Mouse (Mus musculus) intestine, postnatal 0 days (tissue): Measurements from ENCODE around the gene Rapgef1. TPM values are rescaled to one million over a fixed set of nuclear protein-coding genes. Genes with fewer than 3 reads are reported as not detected.
"Not testable (repeated sequence)": the region's sequence is repeated elsewhere in the genome, so short reads cannot be mapped to it uniquely, and the experiment has no call there.

Experiments
- ATAC-seq: fragments of 200-750 bp; cut with Nextera tagmentation; 2 replicates; pipeline ENCODE4 v1.8.0; 2017; ENCODE audit warnings: mild to moderate bottlenecking, moderate TSS enrichment, moderate library complexity
- H3K27ac ChIP-seq: fragments of 300-500 bp; sonication (generic); 2 replicates; pipeline ENCODE4 v1.5.1; 2014; ENCODE audit warnings: mild to moderate bottlenecking, low read depth, low read length, moderate library complexity
- H3K27me3 ChIP-seq: fragments of 300-500 bp; sonication (generic); replicated peaks from 2 replicates; pipeline ENCODE4 v1.6.1; 2014; ENCODE audit warnings: low read length, mixed read lengths; ENCODE audit not compliant: control insufficient read depth, insufficient read depth
- H3K36me3 ChIP-seq: fragments of 300-500 bp; sonication (generic); 2 replicates; pipeline ENCODE4 v1.6.1; 2014; ENCODE audit warnings: mild to moderate bottlenecking, moderate library complexity; ENCODE audit not compliant: control insufficient read depth, insufficient read depth
- H3K4me1 ChIP-seq: fragments of 300-500 bp; sonication (generic); replicated peaks from 2 replicates; pipeline ENCODE4 v1.6.1; 2014; ENCODE audit warnings: antibody characterized with exemption, low read length, mixed read lengths; ENCODE audit not compliant: control insufficient read depth, insufficient read depth
- H3K4me2 ChIP-seq: fragments of 300-500 bp; sonication (generic); replicated peaks from 2 replicates; pipeline ENCODE4 v1.6.1; 2014; ENCODE audit warnings: low read depth, mild to moderate bottlenecking, moderate library complexity
- H3K4me3 ChIP-seq: fragments of 300-500 bp; sonication (generic); 2 replicates; pipeline ENCODE4 v1.5.1; 2014; ENCODE audit warnings: low read depth, low read length
- H3K9ac ChIP-seq: fragments of 300-500 bp; sonication (generic); 2 replicates; pipeline ENCODE4 v1.6.1; 2014; ENCODE audit warnings: mild to moderate bottlenecking, low read depth, low read length
- H3K9me3 ChIP-seq: fragments of 300-500 bp; sonication (generic); 2 replicates; pipeline ENCODE4 v1.6.1; 2016; ENCODE audit warnings: mixed run types; ENCODE audit not compliant: control insufficient read depth
- CTCF ChIP-seq: sonication (generic); IDR thresholded peaks from 2 replicates; pipeline ENCODE4 v1.5.1; 2016; ENCODE audit warnings: low read depth, mild to moderate bottlenecking, control low read depth, antibody characterized with exemption, moderate library complexity
- WGBS: fragments of 180-500 bp; shearing (Covaris S2); extraction: QIAGEN DNeasy Blood & Tissue Kit; methylation state at CpG from one replicate; pipeline ENCODE4 v1.1.7; 2014; 5-methylcytosine and 5-hydroxymethylcytosine counted together
- polyA plus RNA-seq: library from polyadenylated mRNA; unstranded; fragments of >200 nt; fragmentation: Nextera tagmentation; extraction: Ambion mirVana; gene quantifications from 2 replicates; pipeline ENCODE4 v1.2.1, GENCODE M21; 2015

Gene Rapgef1
- polyA plus RNA-seq, 1 experiment from 2014 or later, result 6.1 TPM

DNA sequence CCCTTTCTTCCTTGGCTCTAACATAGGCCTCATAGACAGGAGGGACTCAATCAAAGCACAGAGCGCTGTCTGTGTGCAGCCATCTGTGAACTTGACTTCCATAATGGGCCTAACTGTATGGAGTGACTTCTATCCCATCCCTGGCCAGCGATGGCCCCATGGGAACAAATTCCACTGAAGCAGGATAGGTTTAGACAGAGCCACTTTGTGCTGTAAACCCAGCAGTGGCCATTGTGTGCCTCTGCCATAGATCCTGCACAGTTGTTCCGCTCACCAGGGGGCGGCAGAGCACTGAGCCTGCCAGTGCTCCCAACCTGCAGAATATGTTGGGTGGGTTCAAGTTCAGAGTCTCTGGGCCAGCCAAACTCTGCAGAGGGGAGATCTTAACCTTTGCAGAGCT lies 88.2 kb downstream of the Rapgef1 start:
- Histone ChIP-seq H3K36me3 (peaks cover 71% of the 10 kb centered on the region), H3K9me3 (no peaks in the 10 kb centered on the region), H3K9ac (no peak overlapping the region), H3K27ac (no peak overlapping the region), H3K4me3 (no peak overlapping the region), H3K27me3 (no peaks in the 10 kb centered on the region), H3K4me2 (no peak overlapping the region), H3K4me1 (no peaks in the 10 kb centered on the region)
- peak; percentile 66 for TF ChIP-seq CTCF
- 85% methylated on average over 4 of the region's 4 CpGs for WGBS
- no peak for ATAC-seq

DNA sequence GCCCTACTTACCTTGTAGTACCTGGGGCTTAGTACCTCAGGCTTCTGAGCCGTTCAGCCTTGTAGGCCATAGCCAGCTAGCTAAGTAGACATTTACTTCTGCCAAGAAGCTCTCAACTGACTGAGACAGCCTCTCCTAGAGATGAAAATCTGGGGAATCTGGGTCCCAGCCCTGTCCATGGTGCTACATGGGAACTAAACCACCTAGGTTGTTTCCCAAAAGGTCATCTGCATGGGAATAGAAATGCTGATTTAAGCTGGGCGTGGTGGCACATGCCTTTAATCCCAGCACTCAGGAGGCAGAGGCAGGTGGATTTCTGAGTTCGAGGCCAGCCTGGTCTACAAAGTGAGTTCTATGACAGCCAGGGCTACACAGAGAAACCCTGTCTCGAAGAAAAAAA lies 88.7 kb downstream of the Rapgef1 start:
- not testable (repeated sequence) for H3K9me3 ChIP-seq, H3K9ac ChIP-seq, H3K27me3 ChIP-seq, H3K27ac ChIP-seq, H3K4me1 ChIP-seq, H3K4me3 ChIP-seq, ATAC-seq, H3K4me2 ChIP-seq
- H3K36me3 ChIP-seq, result peaks cover 67% of the 10 kb centered on the region
- WGBS, result 91% methylated on average over 4 of the region's 4 CpGs

DNA sequence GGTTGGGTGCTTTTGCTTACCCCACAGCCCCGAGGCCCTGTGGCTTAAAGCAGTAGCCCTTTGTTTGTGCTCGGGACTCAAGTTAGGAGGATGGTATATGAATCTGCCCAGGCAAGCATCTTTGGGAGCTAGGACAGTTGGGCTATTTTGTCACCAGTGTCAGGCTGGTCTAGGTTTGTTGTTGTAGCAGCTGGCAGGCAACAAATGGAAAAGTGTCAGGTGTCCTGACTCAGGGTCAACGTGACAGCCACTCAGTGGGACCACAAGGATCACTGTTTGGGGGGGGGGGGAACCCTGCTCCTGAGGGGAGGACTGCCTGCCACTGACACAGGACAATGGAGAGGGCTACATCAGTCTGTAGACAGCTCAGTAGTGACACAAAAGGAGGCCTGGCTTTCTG lies 91.5 kb downstream of the Rapgef1 start:
- no peak for ATAC-seq
- WGBS, result 65% methylated on average over 3 of the region's 3 CpGs
- Histone ChIP-seq H3K27me3 (no peaks in the 10 kb centered on the region), H3K4me3 (no peak overlapping the region), H3K27ac (no peak overlapping the region), H3K9ac (no peak overlapping the region), H3K4me1 (no peaks in the 10 kb centered on the region), H3K4me2 (no peak overlapping the region), H3K36me3 (peaks cover 50% of the 10 kb centered on the region), H3K9me3 (no peaks in the 10 kb centered on the region)
- no peak for TF ChIP-seq CTCF

DNA sequence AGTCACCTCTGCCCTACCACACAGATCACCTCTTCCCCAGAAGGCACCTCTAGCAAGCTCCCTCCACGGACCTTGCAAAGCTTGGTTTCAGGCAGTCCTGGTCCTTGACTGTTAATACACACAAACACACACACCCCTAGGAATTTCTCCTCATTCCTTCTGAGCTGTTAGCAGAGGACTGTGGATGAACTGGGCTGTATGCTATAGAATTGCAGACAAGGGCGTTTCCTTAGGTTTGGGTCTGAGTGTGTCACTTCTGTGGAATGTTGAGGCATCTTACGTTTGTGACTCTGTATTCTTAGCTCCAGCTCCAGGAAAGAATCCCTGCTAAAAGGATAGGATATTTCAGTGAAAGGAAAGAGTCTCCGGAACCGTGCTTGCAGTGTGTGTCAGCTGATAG lies 92.4 kb downstream of the Rapgef1 start:
- Histone ChIP-seq H3K27me3 (no peaks in the 10 kb centered on the region), H3K4me1 (no peaks in the 10 kb centered on the region), H3K4me3 (no peak overlapping the region), H3K9ac (no peak overlapping the region), H3K27ac (no peak overlapping the region), H3K4me2 (no peak overlapping the region), H3K9me3 (no peaks in the 10 kb centered on the region), H3K36me3 (peaks cover 44% of the 10 kb centered on the region)
- no peak for ATAC-seq
- 73% methylated on average over 5 of the region's 5 CpGs for WGBS
- no peak for TF ChIP-seq CTCF

DNA sequence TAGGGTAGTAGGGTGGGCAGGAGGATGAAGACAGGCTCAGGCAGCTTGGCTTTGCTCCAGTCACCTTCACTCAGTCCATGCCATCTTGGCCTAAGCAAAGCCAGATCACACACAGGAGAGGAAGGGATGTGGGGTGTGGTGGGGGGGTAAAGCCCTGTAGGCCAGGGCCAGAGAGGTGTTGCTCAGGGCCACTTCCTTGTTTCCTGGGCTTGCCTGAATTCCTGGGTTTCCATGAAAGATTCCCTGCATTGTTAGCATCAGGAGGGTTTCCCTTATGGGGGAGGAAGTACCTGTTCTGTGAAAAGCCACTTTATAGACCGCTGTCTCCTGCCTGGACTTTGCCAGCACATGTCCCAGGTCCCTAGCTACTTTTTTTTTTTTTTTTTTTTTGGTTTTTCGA lies 94.0 kb downstream of the Rapgef1 start:
- Histone ChIP-seq H3K9me3 (no peaks in the 10 kb centered on the region), H3K27ac (no peak overlapping the region), H3K36me3 (peaks cover 40% of the 10 kb centered on the region), H3K4me2 (no peak overlapping the region), H3K9ac (no peak overlapping the region), H3K4me3 (no peak overlapping the region), H3K27me3 (no peaks in the 10 kb centered on the region), H3K4me1 (no peaks in the 10 kb centered on the region)
- WGBS, result 94% methylated on average over 1 of the region's 2 CpGs
- no peak for TF ChIP-seq CTCF
- no peak for ATAC-seq

DNA sequence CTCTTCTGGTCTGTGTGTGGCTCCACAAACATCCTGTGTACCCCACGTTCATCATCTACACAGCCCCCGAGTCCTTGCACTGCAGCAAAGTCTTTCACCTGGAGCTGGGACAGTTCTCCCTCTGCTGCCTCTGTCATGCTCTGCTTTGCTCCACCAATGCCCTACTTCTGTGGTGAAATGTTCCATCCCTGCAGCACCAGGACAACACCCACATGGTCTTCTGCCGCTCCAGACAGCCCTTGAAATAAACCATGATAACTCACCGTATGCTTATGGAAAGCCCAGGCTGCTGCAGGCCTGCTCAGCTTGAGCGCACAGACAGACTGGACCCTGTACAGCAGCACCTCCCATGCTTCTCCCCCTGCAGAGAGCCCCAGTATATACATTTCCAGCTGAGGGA lies 94.6 kb downstream of the Rapgef1 start:
- no peak for ATAC-seq
- Histone ChIP-seq H3K9ac (no peak overlapping the region), H3K9me3 (no peaks in the 10 kb centered on the region), H3K4me1 (no peaks in the 10 kb centered on the region), H3K27me3 (no peaks in the 10 kb centered on the region), H3K4me3 (no peak overlapping the region), H3K4me2 (no peak overlapping the region), H3K27ac (peak overlapping the region; percentile 35; the same call in 1 of the 2 replicates), H3K36me3 (peaks cover 44% of the 10 kb centered on the region)
- TF ChIP-seq CTCF, result no peak
- WGBS, result 81% methylated on average over 5 of the region's 5 CpGs

DNA sequence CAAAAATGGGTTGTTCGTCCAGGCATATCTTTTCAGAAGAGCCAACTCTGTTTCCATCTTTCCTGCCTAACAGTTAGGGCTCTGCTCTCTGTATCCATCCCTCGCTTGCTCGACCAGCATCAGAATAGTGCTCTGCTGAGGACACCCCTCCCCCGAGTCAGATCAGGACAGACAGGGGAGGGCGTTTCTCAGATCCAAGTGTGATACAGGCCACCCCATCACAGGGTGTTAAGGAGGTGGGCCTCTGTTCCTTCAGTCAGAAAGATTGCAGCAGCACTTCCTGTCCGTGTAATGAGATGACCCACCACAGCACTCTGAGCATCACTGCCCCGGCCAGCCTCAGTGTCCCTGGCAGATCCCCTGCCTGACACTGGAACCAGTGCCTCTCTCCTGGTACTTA lies 96.6 kb downstream of the Rapgef1 start:
- Histone ChIP-seq H3K27me3 (no peaks in the 10 kb centered on the region), H3K36me3 (peaks cover 50% of the 10 kb centered on the region), H3K9me3 (no peaks in the 10 kb centered on the region), H3K9ac (no peak overlapping the region), H3K4me2 (no peak overlapping the region), H3K27ac (peak overlapping the region; percentile 9; the same call in 1 of the 2 replicates), H3K4me1 (no peaks in the 10 kb centered on the region), H3K4me3 (no peak overlapping the region)
- no peak for TF ChIP-seq CTCF
- ATAC-seq, result no peak
- WGBS, result 43% methylated on average over 7 of the region's 7 CpGs
